Mouse (Mus musculus): ENCODE measurements around the gene Stpg3. TPM values are rescaled to one million over a fixed set of nuclear protein-coding genes. Genes with fewer than 3 reads are reported as not detected.

Stpg3 gene
- polyA plus RNA-seq, 2 experiments = not detected

DNA sequence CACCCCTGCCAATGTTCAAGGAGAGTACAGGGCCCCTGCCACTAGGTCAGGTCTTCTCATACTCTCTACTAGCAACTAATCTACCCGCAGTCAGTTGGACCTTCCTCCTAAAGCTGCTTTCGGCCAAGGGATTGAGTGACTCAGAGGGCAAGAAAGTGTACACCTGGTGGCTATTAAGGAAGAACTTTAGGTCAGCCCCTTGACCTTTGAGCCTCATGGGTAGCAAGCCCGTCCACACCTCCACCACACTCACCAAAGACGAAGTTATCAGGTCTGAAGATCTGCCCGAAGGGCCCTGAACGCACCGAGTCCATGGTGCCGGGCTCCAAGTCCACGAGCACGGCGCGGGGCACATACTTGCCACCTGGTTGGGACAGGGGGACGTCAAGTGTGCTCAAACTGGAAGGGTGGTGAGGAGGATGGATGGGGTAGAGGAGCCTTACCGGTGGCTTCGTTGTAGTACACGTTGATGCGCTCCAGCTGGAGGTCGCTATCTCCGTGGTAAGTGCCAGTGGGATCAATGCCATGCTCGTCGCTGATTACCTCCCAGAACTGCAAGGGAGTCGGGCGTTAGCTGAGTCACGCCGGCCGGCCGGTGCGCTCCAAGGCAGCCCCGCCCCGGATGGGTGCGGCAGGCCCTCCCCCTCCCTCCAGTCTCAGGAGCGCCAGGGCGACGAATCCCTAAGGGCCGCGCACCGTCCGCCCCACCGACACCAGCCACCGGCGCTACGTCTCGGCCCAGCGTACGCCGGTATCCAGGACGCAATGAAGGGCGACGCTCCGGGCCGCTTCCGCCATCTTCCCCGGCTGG lies 9.4 kb upstream of the Stpg3 start:
- TF ChIP-seq CTCF (IDR thresholded peaks at IDR 0.05; ENCODE audit: low read depth) = no peak
- peak; percentile 39; the same call in 1 of the 2 replicates for TF ChIP-seq EP300 (IDR thresholded peaks at IDR 0.05; ENCODE audit: low read depth)
- Histone ChIP-seq H3K4me2 (ENCODE audit: low read depth) (peak overlapping the region; percentile 81), H3K36me3 (replicated peaks; ENCODE audit: control insufficient read depth, insufficient read depth, low read depth) (peaks cover 24% of the 10 kb centered on the region), H3K9me3 (ENCODE audit: control insufficient read depth, low read length) (no peaks in the 10 kb centered on the region), H3K4me1 (replicated peaks; ENCODE audit: control insufficient read depth in 2 of 2, insufficient read depth in 2 of 2, low read length in 1 of 2) (peaks cover 5 to 13% of the 10 kb centered on the region in 2 experiments), H3K27me3 (ENCODE audit: control insufficient read depth, insufficient read depth, low read length) (no peaks in the 10 kb centered on the region), H3K27ac (peak overlapping the region; percentile 100), H3K9ac (replicated peaks) (peak overlapping the region; percentile 100), H3K4me3 (ENCODE audit: insufficient read depth in 1 of 2, low read depth in 2 of 2, low read length in 2 of 2) (peak overlapping the region; percentile 90 to 96)
- peak; percentile 86 to 90 (median 87) for DNase-seq (ENCODE audit: low read depth in 3 of 3, low spot score in 3 of 3)
- peak; percentile 76 for ATAC-seq (ENCODE audit: insufficient read depth)
- WGBS (ENCODE audit: insufficient replicate concordance) = under 1% methylated on average over 52 of the region's 53 CpGs

DNA sequence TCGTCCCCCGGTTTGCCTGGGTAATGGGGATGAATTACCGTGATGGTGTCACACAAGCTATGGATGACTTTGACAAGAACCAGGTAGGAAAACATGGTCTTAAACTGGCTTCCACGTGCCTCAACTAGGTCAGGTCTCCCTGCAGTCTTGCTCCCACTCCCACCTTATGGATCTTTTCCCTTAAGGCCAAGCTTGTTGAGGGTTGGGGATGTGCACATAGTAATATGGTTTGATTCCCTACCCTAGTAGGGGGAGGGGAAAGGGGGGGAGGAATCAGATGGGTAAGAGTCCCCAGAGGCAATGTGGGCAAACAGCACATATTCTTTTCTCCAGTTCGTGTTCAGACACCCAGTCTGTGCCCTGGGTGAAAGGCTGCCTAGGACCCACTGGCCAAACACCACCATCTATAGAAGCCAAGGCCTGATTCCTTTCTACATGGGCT lies 6.9 kb upstream of the Stpg3 start:
- peaks cover 24% of the 10 kb centered on the region for H3K36me3 ChIP-seq (replicated peaks; ENCODE audit: control insufficient read depth, insufficient read depth, low read depth)
- ATAC-seq (ENCODE audit: insufficient read depth) (no peak), DNase-seq (ENCODE audit: low read depth in 3 of 3, low spot score in 3 of 3) (no peak)
- no peaks in the 10 kb centered on the region for H3K9me3 ChIP-seq (ENCODE audit: control insufficient read depth, low read length)
- H3K27ac ChIP-seq = no peak overlapping the region
- no peaks in the 10 kb centered on the region for H3K27me3 ChIP-seq (ENCODE audit: control insufficient read depth, insufficient read depth, low read length)
- peaks cover 5 to 10% of the 10 kb centered on the region in 2 experiments for H3K4me1 ChIP-seq (replicated peaks; ENCODE audit: control insufficient read depth in 2 of 2, insufficient read depth in 2 of 2, low read length in 1 of 2)
- H3K9ac ChIP-seq (replicated peaks) = no peak overlapping the region
- 61% methylated on average over 5 of the region's 5 CpGs for WGBS (ENCODE audit: insufficient replicate concordance)
- H3K4me3 ChIP-seq (ENCODE audit: insufficient read depth in 1 of 2, low read depth in 2 of 2, low read length in 2 of 2) = 0 out of 4 replicates have a peak overlapping the region, but pooled peaks of 1 of the 2 experiments have one; percentile 8
- H3K4me2 ChIP-seq (ENCODE audit: low read depth) = no peak overlapping the region
- TF ChIP-seq EP300 (IDR thresholded peaks at IDR 0.05; ENCODE audit: low read depth) = no peak
- no peak for TF ChIP-seq CTCF (IDR thresholded peaks at IDR 0.05; ENCODE audit: low read depth)

DNA sequence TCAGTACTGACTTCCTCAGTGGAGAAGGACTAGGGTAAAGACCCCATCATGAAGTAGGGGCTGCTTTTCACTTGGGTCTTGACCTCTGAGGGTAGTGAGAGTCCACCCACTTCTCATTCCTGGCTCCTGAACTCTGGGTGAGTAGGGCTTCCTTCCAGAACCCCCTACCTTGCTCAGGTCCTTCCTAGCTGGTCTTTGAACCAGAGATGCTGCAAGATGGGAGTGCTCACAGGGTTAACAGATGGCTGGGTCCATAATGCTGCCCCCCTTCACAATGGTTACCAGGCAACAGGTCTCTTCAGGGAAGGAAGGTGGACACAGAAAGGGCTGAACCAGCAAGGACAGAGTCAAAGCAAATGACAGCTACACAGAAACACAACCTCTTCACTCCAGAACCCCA lies 4.0 kb upstream of the Stpg3 start, which contains the start of gene Fam166a:
Gene Fam166a (plus strand): TSS at position 301 of the 400 bp plus-strand sequence.
- no peaks in the 10 kb centered on the region; the same call in 1 of the 2 replicates for H3K27me3 ChIP-seq (ENCODE audit: control insufficient read depth, insufficient read depth, low read length)
- ATAC-seq (ENCODE audit: insufficient read depth) (no peak), DNase-seq (ENCODE audit: low read depth in 3 of 3, low spot score in 3 of 3) (no peak)
- TF ChIP-seq EP300 (IDR thresholded peaks at IDR 0.05; ENCODE audit: low read depth) (no peak), CTCF (IDR thresholded peaks at IDR 0.05; ENCODE audit: low read depth) (no peak)
- H3K4me2 ChIP-seq (ENCODE audit: low read depth) = no peak within 1 kb of the TSS
- H3K36me3 ChIP-seq (replicated peaks; ENCODE audit: control insufficient read depth, insufficient read depth, low read depth) = peaks cover 19% of the 10 kb centered on the region
- H3K9ac ChIP-seq (replicated peaks) = no peak within 1 kb of the TSS
- H3K27ac ChIP-seq = no peak within 1 kb of the TSS
- H3K9me3 ChIP-seq (ENCODE audit: control insufficient read depth, low read length) = no peaks in the 10 kb centered on the region
- H3K4me1 ChIP-seq (replicated peaks; ENCODE audit: control insufficient read depth in 2 of 2, insufficient read depth in 2 of 2, low read length in 1 of 2) = peaks cover 0 to 3% of the 10 kb centered on the region in 2 experiments; a peak in 1 of 4 replicates
- no peak within 1 kb of the TSS for H3K4me3 ChIP-seq (ENCODE audit: insufficient read depth in 1 of 2, low read depth in 2 of 2, low read length in 2 of 2)

DNA sequence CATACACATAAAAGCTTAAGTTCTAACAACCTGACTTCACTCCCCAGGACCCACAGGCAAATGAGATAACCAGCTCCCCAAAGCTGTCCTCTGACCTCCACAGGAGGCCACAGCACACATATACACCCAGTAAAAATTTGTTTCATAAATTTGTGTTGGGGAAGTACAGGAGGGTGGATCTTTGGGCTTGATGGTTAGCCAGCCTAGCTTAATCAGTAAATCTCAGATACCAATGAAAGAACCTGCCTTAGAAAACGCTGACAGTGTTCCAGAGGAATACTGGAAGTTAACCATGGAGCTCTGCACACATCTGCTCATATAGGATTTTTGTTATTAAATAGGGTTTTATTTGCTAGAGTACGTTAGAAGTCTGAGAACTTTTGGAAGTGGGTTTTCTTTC lies 3.2 kb upstream of the Stpg3 start:
- 47% methylated on average over 2 of the region's 2 CpGs for WGBS (ENCODE audit: insufficient replicate concordance)

DNA sequence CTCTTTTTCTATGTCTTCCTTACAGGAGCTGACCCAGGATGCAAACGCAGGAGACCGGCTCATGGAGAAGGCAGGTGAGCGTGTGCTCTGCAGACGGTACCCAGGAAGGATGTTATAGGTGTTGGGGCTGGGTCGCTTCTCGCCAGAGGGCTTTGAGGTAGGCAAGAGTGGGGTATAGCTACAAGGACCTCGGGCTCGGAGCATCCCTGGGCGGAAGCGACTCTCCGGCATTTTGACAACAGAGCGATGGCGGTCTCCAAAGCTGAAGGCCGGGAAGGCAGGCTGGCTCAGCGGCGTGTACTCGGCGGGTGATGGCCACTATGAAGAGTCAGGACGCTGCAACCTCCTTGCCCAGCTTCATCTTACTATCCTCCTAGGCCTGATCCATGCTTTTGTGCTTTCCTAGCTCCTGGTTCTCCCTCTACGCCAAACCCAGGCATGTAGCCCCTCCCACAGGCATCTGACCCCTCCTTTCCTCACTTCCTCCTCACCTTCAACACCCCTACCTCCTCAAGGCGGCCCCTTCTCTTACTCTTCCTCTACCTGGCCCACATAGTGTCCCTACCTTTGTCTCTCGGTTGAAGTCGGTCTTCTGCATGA lies 1.1 kb downstream of the Stpg3 start:
- Histone ChIP-seq H3K27me3 (ENCODE audit: control insufficient read depth, insufficient read depth, low read length) (no peaks in the 10 kb centered on the region; the same call in 1 of the 2 replicates), H3K27ac (no peak overlapping the region), H3K4me1 (replicated peaks; ENCODE audit: control insufficient read depth in 2 of 2, insufficient read depth in 2 of 2, low read length in 1 of 2) (peaks cover 10 to 15% of the 10 kb centered on the region in 2 experiments), H3K9ac (replicated peaks) (no peak overlapping the region), H3K9me3 (ENCODE audit: control insufficient read depth, low read length) (no peaks in the 10 kb centered on the region), H3K4me3 (ENCODE audit: insufficient read depth in 1 of 2, low read depth in 2 of 2, low read length in 2 of 2) (no peak overlapping the region), H3K4me2 (ENCODE audit: low read depth) (no peak overlapping the region), H3K36me3 (replicated peaks; ENCODE audit: control insufficient read depth, insufficient read depth, low read depth) (peaks cover 6% of the 10 kb centered on the region)
- no peak for DNase-seq (ENCODE audit: low read depth in 3 of 3, low spot score in 3 of 3)
- 64% methylated on average over 23 of the region's 23 CpGs for WGBS (ENCODE audit: insufficient replicate concordance)
- no peak for ATAC-seq (ENCODE audit: insufficient read depth)
- TF ChIP-seq CTCF (IDR thresholded peaks at IDR 0.05; ENCODE audit: low read depth) (no peak), EP300 (IDR thresholded peaks at IDR 0.05; ENCODE audit: low read depth) (no peak)

More for the DNA sequence above, 3.2 kb upstream of the Stpg3 start:
- Histone ChIP-seq H3K9me3 (ENCODE audit: control insufficient read depth, low read length) (no peaks in the 10 kb centered on the region), H3K4me2 (ENCODE audit: low read depth) (no peak overlapping the region), H3K36me3 (replicated peaks; ENCODE audit: control insufficient read depth, insufficient read depth, low read depth) (peaks cover 11% of the 10 kb centered on the region), H3K9ac (replicated peaks) (no peak overlapping the region), H3K4me1 (replicated peaks; ENCODE audit: control insufficient read depth in 2 of 2, insufficient read depth in 2 of 2, low read length in 1 of 2) (no peaks in the 10 kb centered on the region), H3K27me3 (ENCODE audit: control insufficient read depth, insufficient read depth, low read length) (no peaks in the 10 kb centered on the region; the same call in 1 of the 2 replicates), H3K27ac (no peak overlapping the region), H3K4me3 (ENCODE audit: insufficient read depth in 1 of 2, low read depth in 2 of 2, low read length in 2 of 2) (no peak overlapping the region)
- no peak for TF ChIP-seq CTCF (IDR thresholded peaks at IDR 0.05; ENCODE audit: low read depth)
- no peak for TF ChIP-seq EP300 (IDR thresholded peaks at IDR 0.05; ENCODE audit: low read depth)
- DNase-seq (ENCODE audit: low read depth in 3 of 3, low spot score in 3 of 3) (no peak), ATAC-seq (ENCODE audit: insufficient read depth) (no peak)

Measured in liver, embryonic 14.5 days (tissue).